Mouse (Mus musculus) heart, postnatal 0 days (tissue): ENCODE results near the gene Cd5l.

Source experiments
- CTCF ChIP-seq: IDR thresholded peaks from 2 replicates; pipeline ENCODE4 v1.5.1; 2016; ENCODE audit warnings: antibody characterized with exemption, control low read depth, low read depth
- EP300 ChIP-seq: IDR thresholded peaks from 2 replicates; pipeline ENCODE4 v1.6.1; 2016; ENCODE audit warnings: antibody characterized with exemption, low read depth

DNA sequence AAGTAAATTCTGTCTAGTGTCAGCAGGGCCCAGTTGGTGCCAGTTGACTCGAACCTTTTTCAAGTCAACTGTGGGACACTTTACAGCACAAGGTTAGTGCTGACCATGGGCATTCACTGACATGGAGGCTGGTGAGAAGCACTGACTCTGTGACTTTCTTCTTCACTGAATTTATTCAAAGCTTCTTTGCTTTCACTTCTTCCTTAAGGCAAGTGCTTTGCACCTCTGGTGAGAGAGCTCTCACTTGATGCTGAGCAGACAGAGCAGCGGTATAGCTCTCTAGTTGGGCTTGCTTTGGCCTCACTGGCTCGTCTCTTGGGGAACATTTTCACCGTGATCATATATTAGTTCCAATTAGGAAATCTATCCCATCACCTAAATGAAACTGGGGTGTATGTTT is 42.2 kb downstream of the Cd5l start:
- TF ChIP-seq CTCF (no peak), EP300 (no peak)
